Mouse (Mus musculus) liver, embryonic 14.5 days (tissue): Measurements from ENCODE around the gene Gm38100.

Source experiments
- CTCF ChIP-seq: IDR thresholded peaks from 2 replicates; pipeline ENCODE4 v1.5.1; 2016; ENCODE audit warnings: antibody characterized with exemption, low read depth, control low read depth
- EP300 ChIP-seq: IDR thresholded peaks from 2 replicates; pipeline ENCODE4 v1.6.1; 2016; ENCODE audit warnings: antibody characterized with exemption, low read depth

DNA sequence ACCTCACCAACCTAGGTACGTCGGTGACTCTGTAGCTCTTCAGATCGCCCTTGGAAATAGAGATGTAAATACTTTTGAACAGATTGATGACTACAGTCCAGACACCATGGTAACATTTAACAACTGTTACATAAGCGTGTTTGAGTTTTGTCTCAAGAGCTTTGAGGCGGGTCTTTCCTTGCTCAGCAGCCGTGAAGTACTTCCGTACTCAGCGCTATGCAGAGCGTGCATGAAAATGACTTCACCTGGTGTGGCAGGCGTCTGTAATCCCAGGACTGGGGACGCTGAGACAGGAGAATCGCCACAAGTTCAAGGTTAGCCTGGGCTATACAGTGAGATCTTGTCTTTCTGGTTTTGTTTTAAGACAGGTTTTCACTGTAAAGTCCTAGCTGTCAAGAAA is 26.4 kb upstream of the Gm38100 start:
- TF ChIP-seq CTCF: no peak
- no peak for TF ChIP-seq EP300
